8 mouse cellular contexts compared by ENCODE assay signal in the genomic region with DNA sequence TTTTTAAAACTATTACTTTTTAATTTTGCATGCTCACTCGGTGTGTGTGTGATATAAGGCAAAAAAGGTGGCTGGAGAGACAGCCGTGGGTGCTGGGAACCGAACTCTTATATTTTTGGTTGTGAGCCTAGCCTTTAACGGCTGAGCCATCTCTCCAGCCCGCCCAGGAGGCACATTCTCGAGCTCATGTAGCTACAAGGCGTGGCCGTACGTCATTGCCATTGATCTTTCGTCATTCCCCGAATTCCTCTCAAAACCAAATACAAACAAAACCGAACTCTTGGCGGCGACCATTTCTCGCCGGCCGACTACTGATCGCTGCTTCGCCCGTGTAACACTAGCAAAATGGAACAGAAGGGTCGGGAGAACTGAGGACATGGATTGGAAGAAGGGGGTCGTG. TPM values are rescaled to one million over a fixed set of nuclear protein-coding genes. Genes with fewer than 3 reads are reported as not detected.
DNase-seq lines count a peak whose midpoint lies in the region; ATAC-seq and TF ChIP-seq lines count a peak whose summit lies in the region.
"Not testable (repeated sequence)": the region's sequence is repeated elsewhere in the genome, so short reads cannot be mapped to it uniquely, and the experiment has no call there.

No protein-coding gene starts in this region.

- peak overlapping the region; percentile 71 for H3K9ac ChIP-seq in hindbrain, embryonic 11.5 days (ENCODE audit: low read depth, low read length)
- peak overlapping the region; percentile 64 for H3K9ac ChIP-seq in lung, postnatal 0 days (replicated peaks; ENCODE audit: low read depth)

- H3K4me1 ChIP-seq in hindbrain, embryonic 11.5 days (replicated peaks; ENCODE audit: control insufficient read depth, insufficient read depth, low read length); lung, postnatal 0 days (ENCODE audit: insufficient read depth, low read depth, low read length): not testable (repeated sequence)

- not testable (repeated sequence) for TF ChIP-seq CTCF in lung, postnatal 0 days (IDR thresholded peaks at IDR 0.05)

- peak overlapping the region; percentile 63 for H3K4me3 ChIP-seq in hindbrain, embryonic 11.5 days (ENCODE audit: low read depth, low read length)
- H3K4me3 ChIP-seq in lung, postnatal 0 days (ENCODE audit: low read depth, low read length): peak overlapping the region; percentile 66

- peak; percentile 50 for ATAC-seq in hindbrain, embryonic 11.5 days (ENCODE audit: low FRiP score)
- peak; percentile 47 for ATAC-seq in lung, postnatal 0 days

- H3K9me3 ChIP-seq in hindbrain, embryonic 11.5 days (ENCODE audit: control insufficient read depth, low read length); lung, postnatal 0 days (ENCODE audit: low read length): not testable (repeated sequence)

- peak overlapping the region; percentile 47; the same call in 1 of the 2 replicates for H3K27ac ChIP-seq in hindbrain, embryonic 11.5 days (ENCODE audit: low read depth, low read length)
- H3K27ac ChIP-seq in lung, postnatal 0 days (ENCODE audit: low read length): peak overlapping the region; percentile 86

- not testable (repeated sequence) for H3K27me3 ChIP-seq in hindbrain, embryonic 11.5 days (ENCODE audit: control insufficient read depth, insufficient read depth, low read length); lung, postnatal 0 days (replicated peaks; ENCODE audit: insufficient read depth, low read length)

- peak; percentile 95 for DNase-seq in NIH3T3 (ENCODE audit: low read depth)
- peak; percentile 92 for DNase-seq in cerebellum, adult 9-11 months
- peak; percentile 88 to 98 for DNase-seq in frontal cortex, adult 2 months (ENCODE audit: extremely low spot score in 1 of 2, low spot score in 1 of 2)
- peak; percentile 93 for DNase-seq in hindbrain, embryonic 11.5 days (ENCODE audit: low spot score)
- peak; percentile 97 to 98 for DNase-seq in layer of hippocampus, postnatal 10 days (ENCODE audit: low spot score in 2 of 2)
- peak; percentile 87 for DNase-seq in lung, postnatal 0 days (ENCODE audit: low spot score)
- DNase-seq in ovary, postnatal 10 days (ENCODE audit: low spot score): peak; percentile 96
- DNase-seq in thymus, postnatal 10 days (ENCODE audit: low spot score in 2 of 2): peak; percentile 81 to 91

- TF ChIP-seq EP300 in lung, postnatal 0 days (IDR thresholded peaks at IDR 0.05): not testable (repeated sequence)

- H3K36me3 ChIP-seq in hindbrain, embryonic 11.5 days (ENCODE audit: control insufficient read depth, insufficient read depth, low read length); lung, postnatal 0 days (ENCODE audit: insufficient read depth, low read length): not testable (repeated sequence)

- WGBS in hindbrain, embryonic 11.5 days: under 1% methylated on average over 22 of the region's 22 CpGs
- 2% methylated on average over 22 of the region's 22 CpGs for WGBS in lung, postnatal 0 days

- H3K4me2 ChIP-seq in hindbrain, embryonic 11.5 days (replicated peaks; ENCODE audit: low read depth, low read length): not testable (repeated sequence)
- peak overlapping the region; percentile 48 for H3K4me2 ChIP-seq in lung, postnatal 0 days (replicated peaks; ENCODE audit: low read depth, low read length)

RNA-seq across cellular contexts. Expression of gene Klrb1c, which starts 29.0 kb away (rescaled TPM):
- 0.08 TPM in 1 of 2 replicates, not detected in the other for polyA plus RNA-seq in frontal cortex, adult 2 months (2012; rRNA removed)
- polyA plus RNA-seq in hindbrain, embryonic 11.5 days (2014; fragmentation: Nextera tagmentation; extraction: Ambion mirVana): 0.06 TPM in 1 of 2 replicates, not detected in the other
- total RNA-seq in layer of hippocampus, postnatal 10 days (2021): under 1 TPM in 1 of 2 experiments, not detected in 1; 0.20 TPM
- polyA plus RNA-seq in lung, postnatal 0 days (2015; fragmentation: Nextera tagmentation; extraction: Ambion mirVana): 0.41 and 0.50 TPM in 2 replicates

RNA-seq across cellular contexts. Expression of gene Klrb1, which starts 37.2 kb away (rescaled TPM):
- polyA plus RNA-seq in frontal cortex, adult 2 months (2012; rRNA removed): 0.15 TPM in 1 of 2 replicates, not detected in the other
- polyA plus RNA-seq in hindbrain, embryonic 11.5 days (2014; fragmentation: Nextera tagmentation; extraction: Ambion mirVana): not detected in 2 replicates
- total RNA-seq in layer of hippocampus, postnatal 10 days (2021): 1 to 10 TPM; 4.0 to 6.0 TPM
- not detected in 2 replicates for polyA plus RNA-seq in lung, postnatal 0 days (2015; fragmentation: Nextera tagmentation; extraction: Ambion mirVana)

Comparison
In these comparisons a context has a peak if more than half of its experiments do, and no peak if none do; other contexts are left out.
1. Peak in every context shown above with its lines: DNase-seq, ATAC-seq, H3K4me3 ChIP-seq and H3K27ac ChIP-seq.